Mouse (Mus musculus) ES-E14 (cell line): ENCODE measurements at regions not wholly inside any gene's neighbourhood (a gene's known extent, or its start where the extent isn't known, plus 50 kb on each side); places are given as distances from the start of the nearest gene placed in this dataset.

ENCODE experiments used
- CHD2 ChIP-seq: IDR thresholded peaks from 2 replicates; pipeline ENCODE4 v1.6.1; 2014; ENCODE audit warnings: mild to moderate bottlenecking, low read depth, low read length, inconsistent platforms
- HCFC1 ChIP-seq: IDR thresholded peaks from 2 replicates; pipeline ENCODE4 v1.6.1; 2012; ENCODE audit warnings: low read length, inconsistent platforms, borderline replicate concordance; ENCODE audit not compliant: insufficient read depth
- ZC3H11A ChIP-seq: IDR thresholded peaks from 2 replicates; pipeline ENCODE4 v1.6.1; 2012; ENCODE audit warnings: low read depth, mild to moderate bottlenecking, inconsistent platforms, low read length, borderline replicate concordance
- ZNF384 ChIP-seq: IDR thresholded peaks from 2 replicates; pipeline ENCODE4 v1.6.1; 2012; ENCODE audit warnings: low read depth, low read length, inconsistent platforms

DNA sequence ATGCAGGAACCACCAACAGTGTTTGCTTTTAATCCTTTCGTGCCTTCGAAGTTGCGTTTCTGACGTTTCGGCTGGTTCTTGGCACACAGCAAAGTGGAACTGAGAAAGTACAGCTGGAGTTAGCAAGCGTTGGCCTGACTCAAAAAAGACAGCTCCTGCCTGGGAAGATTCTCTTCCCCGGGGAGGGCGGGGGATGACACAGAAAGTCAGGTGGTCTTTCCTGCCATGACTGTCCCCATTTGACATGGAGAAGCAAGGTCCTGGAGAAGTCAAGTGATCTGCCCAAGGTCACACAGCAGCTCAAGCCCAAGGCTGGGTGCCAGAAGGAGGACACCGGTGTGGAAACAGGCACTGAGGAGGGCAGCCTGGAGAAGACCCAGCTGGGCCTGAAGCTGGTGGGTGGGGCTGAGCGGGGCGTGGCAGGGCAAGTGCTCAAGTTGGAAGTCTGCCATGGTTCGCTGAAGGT is 411.4 kb downstream of the Matn1 start:
- TF ChIP-seq CHD2 (no peak), ZNF384 (no peak), ZC3H11A (no peak), HCFC1 (no peak)
